Mouse (Mus musculus) gastrocnemius, adult 18-20 months (tissue): ENCODE measurements at regions not wholly inside any gene's neighbourhood (a gene's known extent, or its start where the extent isn't known, plus 50 kb on each side); places are given as distances from the start of the nearest gene placed in this dataset.

Experiments
- DNase-seq: peaks from one replicate; pipeline ENCODE4 v3.0.0; 2021; ENCODE audit warnings: low spot score

DNA sequence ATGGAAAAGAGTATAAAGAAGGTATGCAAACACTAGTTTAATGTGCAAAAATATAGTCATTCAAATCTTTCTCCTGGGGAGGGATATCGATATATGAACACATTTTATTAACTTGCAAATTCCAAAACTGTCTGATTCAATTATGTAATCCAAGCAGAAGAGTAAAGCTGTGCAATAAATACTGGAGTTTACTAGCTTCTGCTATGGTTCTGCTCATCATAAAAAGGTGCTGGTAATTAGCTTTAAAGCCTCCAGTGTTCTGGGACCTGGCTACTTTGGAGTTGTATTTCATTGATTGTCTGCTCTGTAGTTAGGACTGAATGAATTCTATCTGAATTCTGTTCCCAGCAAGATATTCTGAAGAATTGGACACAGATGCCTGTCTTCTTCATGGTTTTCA is 602.7 kb upstream of the Akr1e1 start:
- no peak for DNase-seq

DNA sequence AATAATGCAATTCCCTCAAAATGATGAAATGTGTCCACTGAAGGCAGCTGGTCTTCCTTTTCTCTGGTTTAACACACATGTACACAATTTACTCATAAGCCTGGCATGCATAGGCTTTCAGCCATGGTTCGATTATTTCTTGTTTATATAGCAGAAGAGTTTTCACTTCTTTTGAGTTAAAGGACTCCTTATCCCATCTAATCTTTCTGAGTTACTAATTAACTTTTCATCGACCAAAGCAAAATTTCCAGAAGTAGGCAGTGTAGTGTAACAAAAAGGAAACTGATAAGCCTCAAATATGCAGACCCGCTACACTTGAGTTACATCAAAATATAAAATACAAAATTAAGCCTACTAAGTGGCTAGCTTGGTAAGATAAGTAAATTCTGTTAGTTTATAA is 620.5 kb upstream of the Akr1e1 start:
- DNase-seq, result no peak

DNA sequence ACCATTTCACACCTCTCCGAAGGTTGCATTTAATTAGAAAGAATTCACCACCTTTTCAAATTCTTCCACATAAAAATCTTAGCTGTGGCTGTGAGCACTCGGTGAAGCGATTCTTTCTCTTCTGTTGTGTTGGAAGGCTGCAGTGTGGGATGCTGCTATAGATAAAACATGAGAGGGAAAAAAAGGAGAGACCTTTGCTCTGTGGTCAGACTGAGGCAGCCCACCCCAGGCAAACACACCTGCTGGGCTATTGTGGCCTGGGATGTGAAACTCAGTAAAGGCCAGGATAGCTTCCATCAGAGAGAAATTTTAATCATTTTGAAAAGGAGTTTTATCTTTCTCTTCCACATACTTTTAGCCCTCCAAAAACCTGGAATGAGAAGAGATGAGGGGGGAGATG is 625.3 kb upstream of the Akr1e1 start:
- DNase-seq, result no peak

DNA sequence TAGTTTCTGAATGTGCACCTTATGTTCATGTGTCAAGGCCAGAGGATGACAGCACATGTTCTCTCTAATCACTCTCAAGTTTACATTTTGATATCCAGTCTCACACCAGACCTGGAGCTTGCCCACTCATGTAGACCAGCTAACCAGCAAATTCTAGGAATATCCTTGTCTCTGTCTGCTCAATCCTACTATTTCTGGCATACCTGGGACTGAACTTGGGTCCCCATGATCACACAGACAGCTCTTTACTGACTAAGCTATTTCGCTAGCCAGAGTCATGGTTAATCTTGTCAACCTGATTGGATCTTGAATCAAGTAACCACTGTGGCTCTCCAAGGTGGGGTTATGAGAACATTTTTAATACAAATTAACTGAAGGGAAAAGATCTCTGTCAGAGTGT is 625.9 kb upstream of the Klf6 start:
- no peak for DNase-seq

DNA sequence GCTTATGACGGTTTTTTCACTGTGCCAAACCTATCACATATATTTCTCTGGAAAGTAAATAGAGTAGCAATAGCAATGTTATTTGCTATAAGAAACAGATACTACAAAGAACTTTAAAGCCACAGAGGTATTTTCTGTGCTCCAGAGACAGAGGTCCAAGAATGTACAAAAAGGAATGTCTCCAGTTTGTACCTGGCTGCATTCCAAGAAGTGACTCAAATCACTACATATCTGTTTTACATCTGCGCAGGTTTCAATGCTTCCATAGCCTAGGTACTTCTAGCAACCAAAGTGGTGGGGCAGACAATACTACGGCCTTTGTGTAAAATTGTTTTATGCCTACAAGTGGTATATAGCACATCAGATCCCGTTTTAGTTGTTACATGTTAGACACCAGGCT is 620.7 kb upstream of the Klf6 start:
- no peak for DNase-seq

DNA sequence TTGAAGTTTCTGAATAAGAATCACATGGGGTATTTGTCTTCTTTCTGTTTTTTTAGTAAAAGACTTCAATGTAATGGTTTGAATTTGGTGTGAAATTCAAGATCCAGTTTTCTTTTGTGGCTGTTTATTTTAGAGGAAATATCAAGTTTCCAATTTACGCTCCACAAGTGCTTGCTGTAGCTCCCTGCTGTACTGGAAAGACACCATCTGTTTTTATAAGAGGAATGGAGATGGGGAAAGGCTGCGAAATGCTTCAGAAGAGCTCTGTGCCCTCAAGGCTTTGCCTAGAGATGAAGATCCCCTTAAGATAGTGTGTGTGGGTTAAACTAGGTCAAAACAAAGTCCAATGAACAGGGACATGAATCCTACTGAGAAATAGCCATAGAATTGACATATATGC is 618.5 kb upstream of the Klf6 start:
- no peak for DNase-seq

DNA sequence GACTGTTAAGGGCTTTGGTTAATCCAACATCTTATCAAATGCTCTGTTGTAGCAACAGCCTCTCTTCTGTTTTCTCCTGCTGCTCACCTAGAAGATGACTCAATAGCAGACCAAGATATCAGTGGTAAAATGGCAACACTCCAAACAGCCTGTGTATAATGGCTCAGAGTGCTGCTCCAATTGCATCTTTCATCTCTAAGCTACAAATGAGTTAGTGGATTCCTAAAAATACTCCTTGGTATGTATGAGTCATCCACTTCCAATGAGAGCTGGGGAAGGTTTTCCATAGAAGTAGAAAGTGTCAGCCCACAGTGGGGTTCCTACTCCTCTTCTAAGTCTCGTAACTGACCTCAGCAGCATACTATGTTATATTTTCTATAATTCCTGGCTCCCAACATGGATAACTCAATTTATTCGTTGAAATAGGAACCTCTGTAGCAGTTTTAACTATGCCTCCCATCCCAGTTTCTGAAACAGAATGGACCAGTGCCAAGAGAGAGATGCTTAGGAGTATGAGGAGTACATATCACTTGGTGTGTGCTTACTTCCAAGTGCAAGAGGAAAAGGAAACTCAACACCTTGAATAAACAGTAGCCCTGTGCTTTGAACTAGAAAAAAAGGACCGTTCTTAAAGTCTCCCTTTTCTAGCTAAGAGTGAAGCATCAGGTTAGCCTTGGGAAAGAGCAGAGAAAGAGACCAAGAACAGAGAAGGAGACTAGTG is 612.5 kb upstream of the Klf6 start:
- DNase-seq, result no peak

DNA sequence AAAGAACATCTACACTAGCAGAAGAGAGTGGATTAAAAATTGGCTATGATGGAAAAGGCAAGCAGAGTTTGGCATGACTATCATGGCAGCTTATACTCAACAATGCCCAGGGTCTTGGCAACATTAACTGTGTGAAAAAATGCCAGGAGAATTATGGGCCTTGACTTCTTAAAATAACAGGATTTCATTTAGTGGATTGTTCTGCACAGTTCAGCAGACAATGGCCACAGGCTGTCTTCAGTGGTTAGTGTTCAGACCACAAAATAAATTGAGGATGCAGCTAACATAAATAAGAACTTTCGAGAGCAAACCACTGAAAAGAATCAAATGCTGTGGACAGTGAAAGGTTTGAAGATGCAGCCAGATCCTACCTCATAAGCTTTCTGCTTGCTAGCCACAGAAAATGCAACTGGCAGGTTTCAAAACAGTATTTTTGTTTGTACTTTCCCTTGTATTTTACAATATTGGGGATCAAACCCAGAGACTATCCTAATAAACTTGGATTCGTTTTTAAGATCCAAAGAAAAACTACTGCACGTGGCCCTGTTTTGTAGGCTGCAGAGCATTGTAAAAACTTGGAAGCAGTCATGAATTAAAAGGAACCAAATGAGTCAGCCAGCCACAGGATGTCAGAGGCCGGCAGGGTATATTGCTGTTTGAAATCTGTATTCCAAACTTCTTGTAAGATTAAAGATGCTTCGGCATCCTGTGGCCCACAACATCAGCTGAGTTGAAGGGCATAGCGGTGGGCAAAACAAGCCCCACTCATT is 603.2 kb upstream of the Klf6 start:
- DNase-seq, result no peak

DNA sequence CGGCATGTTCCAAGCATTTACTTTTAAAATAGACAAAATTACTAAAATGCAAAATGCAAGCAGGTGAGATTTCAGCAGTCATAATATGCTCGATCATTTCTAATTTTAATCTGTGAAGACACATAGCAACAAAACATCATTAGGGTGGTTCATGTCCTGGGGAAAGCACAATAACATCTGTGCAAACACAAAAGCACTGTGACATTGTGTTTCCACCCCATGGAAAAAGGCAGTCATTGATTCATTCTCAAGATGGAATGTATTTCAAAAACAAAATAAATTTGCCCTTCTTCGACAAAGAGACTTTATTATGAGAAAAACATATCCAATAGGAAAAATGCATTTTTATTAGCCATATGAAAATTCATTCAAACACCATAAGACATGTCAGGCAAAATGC is 601.5 kb upstream of the Klf6 start:
- no peak for DNase-seq

DNA sequence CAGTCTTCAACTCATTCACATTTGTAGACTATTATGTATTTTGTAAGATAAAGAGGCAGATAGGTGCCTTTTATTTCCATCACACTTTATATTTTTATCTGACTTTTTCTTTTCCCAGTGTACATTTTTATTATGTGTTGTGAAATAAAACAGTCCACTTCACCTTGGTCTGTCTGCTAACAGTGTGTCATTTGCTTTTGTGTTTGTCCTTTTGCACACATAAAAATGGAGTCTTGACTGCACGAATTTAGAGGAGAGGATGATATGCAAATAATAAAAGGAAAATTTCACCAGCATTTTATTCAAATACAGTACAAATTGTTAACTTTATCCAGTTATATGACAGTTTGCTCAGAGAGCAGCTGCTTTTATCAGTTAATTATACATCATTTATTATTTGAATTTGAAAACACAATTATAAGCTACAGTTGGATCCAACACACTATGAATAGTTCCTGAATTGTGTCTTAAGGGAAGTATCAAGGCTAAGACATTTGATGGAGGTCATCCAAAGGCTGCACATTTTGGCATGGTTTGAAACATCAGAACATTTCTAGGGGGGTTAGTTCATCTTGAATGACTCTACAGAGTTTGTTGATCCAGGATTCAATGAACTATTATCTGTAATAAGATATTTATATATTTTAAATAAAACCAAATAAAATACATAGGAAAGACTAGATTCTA is 588.6 kb upstream of the Klf6 start:
- peak; percentile 7 for DNase-seq

DNA sequence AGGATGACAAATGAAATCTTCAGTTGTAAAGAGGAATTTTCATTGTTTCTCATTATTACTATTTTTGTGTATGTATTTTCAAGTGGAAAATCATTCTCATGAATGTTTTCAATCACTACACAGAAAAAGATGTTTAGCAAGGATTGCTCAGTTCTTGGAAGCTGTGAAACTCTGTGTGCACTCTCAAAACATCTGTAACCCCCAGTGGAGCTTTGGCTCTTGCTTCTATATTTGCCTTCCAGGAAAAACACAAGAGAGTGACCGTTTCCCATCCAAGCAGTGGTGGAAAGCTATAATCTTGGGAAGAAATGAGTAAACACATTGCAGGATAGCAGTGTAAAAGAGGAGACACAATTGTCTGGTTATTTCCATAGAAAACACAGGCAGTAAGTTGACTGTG is 584.7 kb upstream of the Klf6 start:
- DNase-seq, result peak; percentile 11

DNA sequence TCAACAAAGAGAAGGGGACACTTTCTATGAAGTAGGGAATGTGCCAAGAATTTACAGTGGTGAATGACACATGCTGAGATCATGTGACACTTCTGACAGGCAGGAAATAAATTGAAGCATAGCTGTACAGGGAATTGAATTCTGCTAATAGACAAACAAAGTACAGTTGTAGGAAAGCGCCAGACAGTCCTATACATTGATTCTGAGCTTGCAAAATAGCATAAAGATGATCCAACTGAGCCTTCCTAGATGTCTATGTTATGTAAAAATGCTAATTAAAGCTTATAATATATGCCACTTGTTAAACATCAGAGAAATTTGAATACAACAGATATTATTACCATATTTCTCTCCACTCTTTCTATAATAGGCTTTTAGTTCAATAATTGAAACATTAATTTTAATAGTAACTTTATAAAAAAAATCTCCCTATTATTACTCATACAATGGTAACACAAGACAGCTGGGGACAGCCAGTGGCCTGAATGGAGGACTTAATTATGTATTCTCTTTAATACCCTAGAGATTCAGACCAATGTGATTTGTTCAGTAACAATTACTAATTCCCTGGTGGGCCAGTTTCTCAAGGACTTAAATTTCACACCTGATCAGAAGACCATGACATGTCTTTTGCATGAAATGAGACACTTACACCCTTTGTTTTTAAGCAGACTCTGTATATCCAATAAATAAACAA is 571.4 kb upstream of the Klf6 start:
- DNase-seq, result no peak

DNA sequence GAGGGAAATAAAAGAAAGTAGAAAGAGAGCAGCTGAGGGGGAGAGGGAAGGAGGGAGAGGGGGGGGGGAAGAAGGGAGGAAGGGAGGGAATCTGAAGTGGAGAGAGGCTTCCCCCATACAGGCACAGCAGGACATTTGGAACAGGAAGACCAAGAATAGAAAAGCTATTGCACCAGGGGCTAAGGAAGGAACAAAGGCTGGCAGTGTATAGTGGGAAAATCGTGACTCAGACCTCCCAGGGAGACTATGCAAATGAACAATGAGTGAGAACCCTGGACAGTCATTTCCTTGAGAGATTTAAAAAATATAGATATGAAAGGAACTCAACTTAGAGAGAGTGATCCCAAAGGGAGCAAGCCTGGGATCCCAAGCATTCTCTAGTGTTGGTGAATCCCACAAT is 559.1 kb upstream of the Klf6 start:
- DNase-seq, result no peak

DNA sequence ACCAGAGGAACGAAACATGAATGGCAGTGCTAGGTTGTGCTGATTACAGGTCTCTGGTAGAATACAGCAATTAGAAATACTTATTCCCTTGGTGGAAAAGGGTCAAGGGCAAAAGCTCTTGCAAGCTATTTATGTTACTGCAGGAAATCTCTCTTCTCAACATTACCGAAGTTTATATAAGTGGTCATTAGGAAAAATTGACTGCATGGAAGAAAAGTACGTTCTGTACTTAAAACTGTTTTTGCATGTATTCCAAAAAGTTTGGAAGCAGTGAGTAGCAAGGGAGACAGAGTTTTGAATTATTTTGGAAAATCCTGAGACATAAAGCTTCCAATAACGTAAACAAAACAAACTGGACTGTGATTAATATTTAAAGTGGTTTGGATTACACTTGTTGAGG is 554.6 kb upstream of the Klf6 start:
- DNase-seq, result no peak

DNA sequence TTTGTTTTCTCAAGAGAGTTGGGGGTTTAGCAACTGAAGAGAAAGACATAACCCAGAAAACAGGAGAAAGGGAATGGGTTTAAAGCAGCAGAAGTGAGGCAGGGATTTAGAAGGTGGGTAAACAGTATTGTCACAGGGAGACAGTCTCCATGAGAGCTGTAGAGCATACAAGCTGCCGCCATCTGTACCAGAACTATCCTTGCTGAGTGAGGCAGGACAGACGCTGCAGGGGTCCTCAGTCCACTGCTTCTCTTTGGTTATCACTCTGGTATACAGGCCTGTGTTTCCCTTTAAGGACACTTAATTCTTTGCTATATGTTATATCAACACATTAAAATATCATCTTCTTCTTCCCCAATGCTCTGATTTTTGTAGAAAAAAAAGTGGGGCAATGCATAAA is 548.0 kb upstream of the Klf6 start:
- DNase-seq, result no peak

DNA sequence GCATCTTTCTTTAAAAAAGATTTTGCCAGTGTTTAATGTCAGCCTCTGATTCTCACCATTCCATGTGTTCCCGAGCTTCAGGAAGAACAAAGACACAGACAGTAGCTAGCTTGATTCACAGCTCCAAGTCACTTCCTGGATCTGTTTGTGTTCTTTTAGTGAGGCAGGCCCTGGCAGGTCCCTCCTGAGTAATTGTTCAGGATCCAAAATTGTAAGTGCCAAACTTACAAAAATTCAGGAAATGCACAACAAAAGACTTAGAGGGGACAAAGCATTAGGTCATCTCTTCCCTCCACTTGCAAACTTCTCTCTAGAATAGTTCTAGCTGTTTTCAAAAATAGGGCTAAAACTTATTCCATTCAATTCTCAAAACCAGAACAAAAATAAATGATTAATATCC is 546.3 kb upstream of the Klf6 start:
- DNase-seq, result peak; percentile 17

DNA sequence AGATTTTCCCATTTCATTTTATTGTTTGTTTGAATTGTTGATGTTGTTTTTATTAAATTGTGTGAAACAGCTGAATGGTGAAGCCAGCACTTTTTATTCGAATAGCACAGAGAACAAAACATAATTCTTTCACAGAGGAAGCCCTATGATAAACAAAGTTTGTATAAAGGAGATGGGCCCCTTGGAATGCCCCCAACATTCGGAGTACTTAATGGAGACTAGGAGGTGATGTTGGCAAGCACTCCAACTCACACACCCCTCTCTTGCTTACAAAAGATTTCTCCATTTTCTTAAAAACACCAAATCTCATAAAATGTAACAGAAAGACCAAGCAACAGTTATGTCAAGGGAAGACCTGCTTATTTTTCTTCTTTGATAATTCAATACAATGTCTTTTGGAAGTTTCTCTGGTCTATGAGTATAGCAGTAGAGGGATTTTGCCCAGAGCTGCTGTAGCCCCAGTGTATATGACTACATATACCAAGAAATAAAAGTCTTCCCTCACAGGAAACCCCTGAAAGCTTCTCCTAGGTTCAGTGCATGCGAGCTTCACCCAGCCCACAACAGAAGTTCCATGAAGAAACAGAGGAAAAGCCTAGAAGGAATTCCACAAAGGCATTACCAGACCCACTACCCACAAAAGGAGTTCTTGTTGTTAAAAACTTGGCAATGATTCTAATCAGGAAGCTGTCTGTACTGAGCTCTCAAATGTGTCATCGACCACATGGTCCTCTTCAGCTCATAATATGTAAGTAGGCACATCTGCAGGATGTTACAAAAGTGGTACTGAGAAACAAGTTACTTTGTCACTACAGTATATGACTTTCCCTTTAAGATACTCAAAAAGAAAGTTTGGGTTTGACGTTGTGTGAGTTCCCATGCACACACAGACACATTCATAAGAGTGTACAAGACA is 543.1 kb upstream of the Klf6 start:
- no peak for DNase-seq

DNA sequence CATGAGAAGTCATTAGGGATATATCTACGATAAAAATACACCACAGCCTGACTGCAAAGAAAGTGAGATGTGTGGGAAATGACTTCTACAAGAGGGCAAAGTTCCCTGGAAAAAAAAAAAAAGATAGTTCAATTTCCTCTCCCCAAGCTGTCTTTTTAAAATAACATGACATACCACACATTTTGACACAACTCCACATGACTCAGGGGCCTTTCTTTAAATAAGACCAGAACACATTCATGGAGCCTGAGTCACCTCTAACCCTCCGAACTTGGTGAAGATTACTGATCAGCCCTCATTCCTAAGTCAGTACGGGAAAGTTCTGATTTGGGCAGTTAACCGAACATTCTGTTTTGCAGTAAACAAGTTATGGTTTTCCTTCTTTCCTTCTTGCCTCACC is 515.6 kb upstream of the Klf6 start:
- peak; percentile 17 for DNase-seq

DNA sequence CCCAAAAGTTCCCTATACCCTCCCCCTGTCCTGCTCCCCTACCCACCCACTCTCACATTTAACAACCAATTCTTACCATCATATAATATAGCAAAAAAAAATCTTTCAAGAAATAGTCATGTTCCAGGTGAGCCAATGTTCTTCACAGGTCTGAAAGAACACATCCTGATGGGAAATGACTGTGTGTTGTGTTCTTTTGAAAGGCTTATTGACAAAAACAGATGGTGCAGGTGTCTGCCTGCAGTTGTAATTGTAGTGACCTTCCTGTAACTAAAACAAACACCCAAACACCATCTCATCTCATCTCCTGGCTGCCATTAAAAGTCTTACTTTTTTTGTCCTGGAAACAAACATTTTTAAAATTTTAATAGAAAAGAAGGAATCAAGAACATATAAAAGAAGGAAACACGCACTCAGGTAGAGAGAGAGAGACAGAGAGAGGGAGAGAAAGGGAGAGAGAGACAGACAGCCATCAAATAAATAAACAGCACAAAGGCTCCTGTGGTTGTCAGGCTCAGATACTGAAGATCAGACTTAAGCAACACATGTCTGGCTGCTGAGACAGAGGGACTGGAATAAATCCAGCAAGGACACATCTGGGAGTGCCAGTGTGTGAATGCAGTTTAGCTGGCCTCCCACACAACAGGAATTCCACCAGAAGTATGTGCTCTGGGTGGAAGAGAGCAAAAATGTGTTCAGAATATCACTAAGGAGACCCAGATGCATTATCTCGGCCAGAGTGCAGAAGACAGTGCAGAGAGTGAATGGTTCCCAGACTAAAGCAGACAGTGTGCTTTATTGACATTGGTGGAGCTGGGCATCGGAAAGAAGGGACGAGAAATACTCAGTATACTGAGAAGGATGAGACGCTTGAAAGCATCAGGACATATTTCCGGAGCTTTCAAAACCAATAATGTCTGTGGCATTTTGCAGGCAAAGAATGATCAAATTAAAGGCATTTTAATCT is 513.5 kb upstream of the Klf6 start:
- peak; percentile 32 for DNase-seq
